Mouse (Mus musculus): ENCODE measurements around the gene Ctsg.

GRCm38 (mm10) chr14:56057722-56058121 is 44.7 kb downstream of the Ctsg start:
- TF ChIP-seq CTCF (IDR thresholded peaks at IDR 0.05; ENCODE audit: control insufficient read depth, insufficient read depth, insufficient read length) (no peak), USF1 (IDR thresholded peaks at IDR 0.05; ENCODE audit: low read depth) (peak; percentile 31), MYOD1 (IDR thresholded peaks at IDR 0.05; ENCODE audit: control insufficient read depth, insufficient read length, low read depth) (no peak), MAX (IDR thresholded peaks at IDR 0.05) (no peak), MYOG (IDR thresholded peaks at IDR 0.05; ENCODE audit: control insufficient read depth, extremely low read depth, insufficient read length) (no peak)
